Mouse (Mus musculus): ENCODE data around the gene Auts2.
A peak's percentile ranks its signal among the peaks of the same experiment; 100 is the strongest.

Auts2 gene

DNA sequence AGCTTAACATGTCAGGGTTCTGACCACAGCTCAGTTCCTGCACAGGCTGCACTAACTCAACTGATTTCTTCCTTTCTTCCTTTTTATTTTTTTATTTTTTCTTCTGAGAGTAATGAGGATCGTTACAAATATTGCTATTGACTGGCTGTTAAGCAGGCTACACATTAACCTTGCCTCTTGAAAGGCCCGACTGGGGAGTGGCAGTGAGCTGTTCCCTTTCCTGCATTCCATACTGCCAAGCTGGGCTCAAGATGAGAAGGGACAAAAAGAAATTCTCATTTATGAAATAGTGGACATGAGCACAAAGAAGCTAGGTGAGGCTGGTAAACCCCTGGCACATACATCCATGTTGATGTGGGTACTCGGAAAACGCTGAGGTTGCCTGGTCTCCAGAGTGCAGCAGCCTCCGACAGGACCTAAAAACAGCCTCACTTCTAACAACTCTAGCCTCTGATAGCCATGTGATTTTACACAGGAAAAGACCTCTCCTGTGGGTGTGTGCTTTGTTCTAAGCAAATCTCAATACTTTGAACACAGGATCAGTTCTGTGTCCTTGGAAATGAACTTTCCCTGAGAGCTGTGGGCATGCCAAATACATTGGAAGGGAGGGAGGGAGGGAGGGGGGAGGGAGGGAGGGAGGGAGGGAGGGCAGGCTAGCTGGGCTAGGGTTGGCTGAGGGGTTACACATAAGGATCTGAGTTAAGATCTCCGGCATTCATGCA is 707.0 kb downstream of the Auts2 start:
- DNase-seq (ENCODE audit: low spot score) = no peak

DNA sequence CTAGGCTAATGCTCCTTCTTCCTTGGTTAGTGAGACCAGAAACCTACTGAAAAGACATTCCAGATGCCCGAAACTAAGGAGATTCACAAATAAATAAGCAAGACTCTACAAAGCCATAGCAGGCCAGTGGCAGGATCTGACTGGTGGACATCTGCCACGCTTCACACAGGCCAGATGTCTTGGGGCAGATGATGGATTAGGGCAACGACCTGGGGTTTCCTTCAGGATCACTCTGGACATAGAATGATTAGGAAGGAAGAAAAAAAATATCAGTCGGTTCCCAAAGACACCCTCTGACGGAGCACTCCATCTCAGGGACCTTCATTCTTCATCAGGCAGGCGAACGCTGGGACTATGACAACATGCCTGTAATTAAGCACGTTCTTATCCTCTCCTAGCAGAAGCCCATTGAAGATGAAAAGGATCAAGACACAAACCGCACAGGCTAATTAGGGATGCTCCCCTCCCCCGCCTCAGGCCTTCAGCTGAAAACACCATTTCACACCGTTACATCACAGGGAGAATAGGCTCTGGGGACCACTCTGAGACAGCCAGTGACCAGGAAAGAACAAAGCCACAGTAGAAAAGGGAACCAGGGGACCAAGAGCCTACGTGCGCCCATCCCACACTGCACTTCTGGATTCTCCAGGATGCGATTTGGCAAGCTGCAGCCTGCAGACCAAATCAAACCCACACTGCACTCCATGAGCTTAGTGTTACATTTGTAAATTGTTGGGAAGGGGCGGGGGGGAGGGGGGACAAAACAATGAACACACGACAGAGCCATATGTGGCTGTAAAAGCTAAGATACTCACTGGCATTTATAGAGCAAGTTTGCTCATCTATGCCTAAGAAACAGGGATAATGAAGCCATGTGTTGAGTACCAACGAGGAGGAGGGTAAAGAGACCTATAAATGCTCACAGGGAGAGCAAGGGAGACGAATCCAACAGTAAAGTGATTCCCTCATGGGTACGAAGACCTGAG is 710.0 kb downstream of the Auts2 start:
- peak; percentile 86 for DNase-seq (ENCODE audit: low spot score)

DNA sequence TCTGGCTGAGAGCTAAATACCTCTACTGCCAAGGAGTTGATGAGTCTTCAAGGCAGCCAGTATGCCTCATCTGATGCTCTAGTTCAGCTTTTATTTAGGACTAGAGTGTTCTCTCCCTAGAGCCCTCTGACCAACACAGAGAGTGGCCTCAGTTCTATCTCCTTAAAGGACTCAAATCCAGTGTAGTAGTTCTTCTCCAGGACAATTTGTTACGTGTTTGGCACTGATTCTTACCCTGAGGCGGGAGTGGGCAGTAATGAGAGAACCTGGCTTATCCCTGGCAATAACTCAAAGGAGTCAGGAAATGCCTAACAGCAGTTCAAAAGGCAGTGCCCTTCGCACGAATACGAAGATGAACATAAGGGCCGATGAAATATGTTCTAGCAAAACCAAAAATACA is 713.0 kb downstream of the Auts2 start:
- DNase-seq (ENCODE audit: low spot score) = no peak

DNA sequence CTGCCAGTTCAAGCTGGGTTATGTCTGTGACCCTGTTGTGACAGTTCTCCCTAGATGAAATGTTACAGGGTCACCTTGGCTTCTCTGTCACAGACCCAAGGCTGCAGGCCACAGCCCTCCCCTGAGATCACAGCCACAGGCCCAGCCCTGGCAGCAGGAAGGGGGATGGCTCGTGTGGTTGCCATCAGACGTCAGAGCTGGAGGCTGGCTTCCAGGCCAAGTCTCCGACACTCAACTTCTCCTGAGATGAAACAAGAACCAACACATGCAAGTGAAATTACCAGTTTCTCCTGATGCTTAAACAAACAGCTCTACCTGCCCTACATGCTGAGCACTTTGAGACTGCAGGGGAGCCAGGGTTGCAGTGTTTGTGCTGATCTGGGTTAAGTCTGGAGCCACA is 713.9 kb downstream of the Auts2 start:
- peak; percentile 32 for DNase-seq (ENCODE audit: low spot score)

DNA sequence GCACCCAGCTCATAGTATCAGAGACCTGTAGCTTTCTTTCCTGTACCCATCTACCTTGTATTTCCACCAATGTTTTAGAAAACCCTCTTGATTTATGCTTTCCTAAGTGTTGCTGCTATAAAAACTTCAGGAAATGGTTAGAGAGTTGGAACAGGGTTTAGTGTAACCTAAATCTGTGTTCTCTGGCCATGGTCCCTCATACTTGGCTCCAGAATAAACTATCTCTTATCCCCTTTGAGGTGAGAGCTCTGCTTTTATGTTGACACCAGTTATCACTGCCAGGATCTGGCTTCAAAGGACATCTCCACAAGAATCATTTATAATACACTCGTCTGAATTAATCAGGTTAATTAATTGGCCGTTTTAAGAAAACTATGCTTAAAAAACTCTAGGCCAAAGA is 714.5 kb downstream of the Auts2 start:
- DNase-seq (ENCODE audit: low spot score) = no peak

DNA sequence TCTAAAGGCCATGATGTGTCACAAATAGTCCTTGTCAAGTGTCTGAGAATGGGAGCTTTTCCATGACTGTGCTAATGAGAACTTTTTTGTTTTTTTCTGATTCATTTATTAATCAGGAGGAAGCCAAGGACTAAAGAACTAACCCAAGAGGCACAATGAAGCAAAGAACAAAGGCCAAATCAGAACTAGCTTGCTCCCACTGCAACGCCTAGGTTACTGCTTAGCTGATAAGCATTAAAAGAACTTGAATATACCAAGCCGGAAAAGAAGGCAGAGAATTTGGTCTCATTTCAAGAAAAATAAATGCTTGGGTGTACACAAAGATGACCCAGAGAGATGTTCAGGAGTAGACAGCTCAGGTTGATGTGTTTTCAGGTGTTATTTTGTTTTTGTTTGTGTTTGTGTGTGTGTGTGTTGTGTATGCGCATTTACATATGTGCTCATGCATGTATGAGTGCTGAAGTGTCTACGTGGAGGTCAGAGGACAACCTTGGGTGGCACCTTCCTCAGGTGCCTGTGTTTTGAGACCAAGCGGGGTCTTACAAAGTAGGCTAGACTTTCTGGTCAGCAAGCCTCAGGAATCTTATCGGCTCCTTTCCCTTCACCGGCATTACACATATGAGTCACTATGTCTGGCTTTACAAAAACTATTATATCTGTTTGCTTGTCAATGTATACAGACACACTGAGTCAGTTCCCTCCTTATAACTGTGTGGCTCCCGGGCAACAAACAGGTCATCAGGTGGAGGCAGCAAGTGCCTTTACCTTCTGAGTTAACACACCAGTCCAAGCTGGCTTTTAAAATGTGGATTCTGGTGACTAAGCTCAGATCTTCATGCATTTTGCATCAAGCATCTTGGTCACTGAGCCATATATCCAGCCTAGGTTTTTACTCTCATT is 716.5 kb downstream of the Auts2 start:
- DNase-seq (ENCODE audit: low spot score) = no peak

DNA sequence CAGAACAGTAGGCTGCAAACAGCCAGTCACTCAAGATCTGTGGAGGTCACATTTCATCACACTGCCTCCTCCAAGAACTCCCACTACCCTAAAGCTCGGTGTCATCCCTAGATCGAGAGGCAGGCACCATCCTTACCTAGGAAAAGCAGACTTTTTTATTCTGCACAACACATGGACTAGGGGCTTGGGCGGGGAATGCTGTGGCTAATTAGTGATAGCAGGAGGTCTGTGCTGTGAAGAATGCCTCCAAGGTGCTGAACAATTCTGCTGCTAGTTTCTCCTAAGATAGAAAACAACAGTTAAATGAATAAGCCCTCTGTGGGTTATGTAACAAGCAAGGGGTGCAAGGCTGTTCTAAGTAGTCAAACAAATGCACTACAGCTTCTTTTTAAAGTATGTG is 717.7 kb downstream of the Auts2 start:
- DNase-seq (ENCODE audit: low spot score) = no peak

DNA sequence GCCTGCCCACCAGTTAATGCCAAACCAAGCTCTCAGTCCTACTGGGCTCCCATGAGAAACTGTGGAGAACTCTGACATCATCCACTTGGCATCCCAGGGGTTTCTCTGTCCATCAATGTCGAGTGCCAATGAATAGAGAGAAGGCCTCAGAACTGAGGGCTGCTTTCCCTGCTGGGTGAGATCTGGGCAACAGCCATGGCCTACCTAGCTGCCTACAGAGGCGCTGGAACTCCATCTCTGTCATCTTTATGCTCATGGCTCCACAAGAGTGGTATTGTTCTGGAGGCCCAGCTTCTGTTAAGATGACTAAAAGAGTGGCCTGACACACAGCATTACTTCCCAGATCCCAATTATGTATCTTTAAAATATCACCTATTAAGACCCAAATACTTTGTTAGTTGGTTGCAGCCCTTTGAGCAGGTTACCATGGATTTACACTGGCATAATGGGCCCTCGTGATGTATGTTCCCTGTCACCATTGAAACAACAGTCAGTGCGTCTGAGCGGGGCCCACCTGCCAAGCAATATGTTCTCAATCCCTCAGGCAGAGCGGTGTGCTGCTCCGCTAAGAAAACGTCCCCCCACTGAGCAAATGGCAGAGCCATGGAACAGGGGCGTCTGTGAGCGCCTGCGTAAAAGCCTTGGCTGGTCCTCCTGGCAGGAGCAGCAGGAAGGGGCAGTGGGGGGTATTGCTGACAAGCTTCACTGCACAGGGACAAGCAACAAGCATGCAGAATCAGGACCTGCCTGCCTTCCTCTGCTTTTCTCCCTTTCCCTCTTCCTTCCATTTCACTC is 718.8 kb downstream of the Auts2 start:
- no peak for DNase-seq (ENCODE audit: low spot score)

DNA sequence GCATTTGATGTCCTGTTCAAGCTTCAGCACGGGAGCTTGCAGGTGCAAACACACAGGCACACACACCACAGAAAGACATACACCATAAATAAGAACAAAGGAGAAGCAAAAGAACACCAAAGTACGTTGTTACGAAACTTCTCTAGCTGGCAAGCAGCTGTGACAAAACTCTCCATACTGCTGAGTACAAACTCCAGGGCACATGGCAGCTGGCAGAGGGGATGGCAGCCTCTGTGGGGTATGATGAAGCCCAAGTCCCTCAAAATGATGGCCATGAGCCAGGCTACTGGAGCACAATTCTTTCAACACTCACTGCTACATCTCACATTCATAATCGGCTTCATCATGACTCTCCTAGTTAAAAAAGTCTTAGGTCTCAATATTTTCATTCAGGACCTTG is 721.7 kb downstream of the Auts2 start:
- no peak for DNase-seq (ENCODE audit: low spot score)

DNA sequence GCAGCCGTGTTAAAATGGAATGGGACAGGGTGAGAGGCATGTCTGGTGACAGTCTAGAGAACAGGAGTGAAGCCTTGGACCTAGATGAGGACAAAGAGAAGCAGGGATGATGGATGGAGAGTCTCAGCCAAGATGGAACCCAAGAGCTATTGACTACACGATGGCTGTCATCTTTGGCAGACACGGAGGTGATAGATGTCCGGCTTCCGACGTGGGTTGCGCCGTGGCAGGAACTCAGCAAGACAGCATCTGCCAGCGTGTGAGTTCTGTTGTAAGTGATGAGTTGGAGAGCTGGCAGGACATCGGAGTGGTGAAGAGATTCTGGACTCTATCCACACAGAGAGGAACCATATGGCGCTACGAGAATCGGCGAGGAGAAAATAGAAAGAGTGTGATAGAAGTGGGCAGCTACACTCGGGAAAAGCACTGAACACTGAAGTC is 723.9 kb downstream of the Auts2 start:
- no peak for DNase-seq (ENCODE audit: low spot score)

DNA sequence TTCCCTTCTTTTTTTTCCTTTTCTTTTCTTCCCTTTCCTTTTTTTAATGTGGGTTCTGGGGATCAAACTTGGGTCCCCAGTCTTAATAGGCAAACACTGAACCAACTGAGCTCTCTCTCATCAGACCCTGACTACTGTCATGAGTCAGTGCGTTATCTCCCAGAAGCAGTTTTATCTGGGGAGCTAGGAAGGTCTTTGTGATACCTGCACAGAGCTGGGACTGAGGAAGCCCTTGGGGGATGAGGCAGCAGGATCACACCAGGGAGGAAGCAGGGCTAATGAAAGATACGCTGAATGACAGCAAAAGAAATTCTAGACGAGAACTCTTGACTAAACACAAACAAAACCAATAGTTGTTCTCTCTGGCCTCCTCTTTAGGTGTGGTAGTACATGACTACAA is 727.6 kb downstream of the Auts2 start:
- DNase-seq (ENCODE audit: low spot score) = no peak

DNA sequence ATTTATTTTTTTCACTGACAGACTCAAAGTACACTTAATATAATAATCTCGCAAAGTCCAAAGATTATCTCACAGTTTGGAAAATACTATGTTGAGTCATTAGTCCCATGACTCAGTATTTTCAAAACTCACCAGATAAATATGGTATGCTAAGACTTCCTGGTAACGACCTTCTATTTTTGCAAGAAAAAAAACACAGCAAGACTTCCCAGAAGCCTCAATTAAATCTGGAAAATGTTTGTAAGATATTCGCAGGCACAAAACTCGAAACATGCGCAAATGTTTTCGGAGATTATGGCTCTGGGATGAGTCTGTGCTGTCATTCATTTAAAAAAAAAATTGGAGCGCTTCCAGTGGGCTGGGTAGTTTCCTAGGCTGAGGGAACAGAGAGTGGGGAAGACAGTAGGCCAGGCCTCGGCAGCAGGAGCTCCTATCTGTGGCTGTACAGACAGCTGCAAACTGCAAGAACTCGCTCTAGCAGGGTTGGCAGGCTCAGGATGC is 728.6 kb downstream of the Auts2 start:
- DNase-seq (ENCODE audit: low spot score) = peak; percentile 93

DNA sequence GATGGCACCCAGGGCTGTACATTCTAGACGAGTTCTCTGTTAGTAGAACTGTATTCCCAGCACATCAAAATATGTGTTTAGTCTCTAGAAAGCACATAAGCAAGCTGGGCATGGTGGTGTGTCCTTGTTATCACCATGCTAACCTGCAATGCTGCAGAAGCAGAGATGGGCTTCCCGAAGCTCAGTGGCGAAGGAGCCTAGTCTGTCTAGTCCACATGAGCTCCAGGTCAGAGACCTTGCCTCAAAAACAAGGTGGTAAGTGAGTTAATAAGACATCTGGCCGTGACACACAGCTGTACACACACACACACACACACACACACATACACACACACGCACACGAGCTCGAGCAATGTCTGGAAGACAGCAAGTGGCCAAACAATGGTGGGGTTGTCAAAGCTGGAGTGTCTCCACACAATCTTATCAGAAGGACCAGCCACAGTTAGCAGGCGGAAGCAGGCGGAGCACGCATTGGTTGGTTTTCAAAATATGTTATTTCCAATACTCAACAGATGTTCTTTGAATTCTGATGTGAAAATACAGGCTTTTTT is 729.1 kb downstream of the Auts2 start:
- DNase-seq (ENCODE audit: low spot score) = no peak

DNA sequence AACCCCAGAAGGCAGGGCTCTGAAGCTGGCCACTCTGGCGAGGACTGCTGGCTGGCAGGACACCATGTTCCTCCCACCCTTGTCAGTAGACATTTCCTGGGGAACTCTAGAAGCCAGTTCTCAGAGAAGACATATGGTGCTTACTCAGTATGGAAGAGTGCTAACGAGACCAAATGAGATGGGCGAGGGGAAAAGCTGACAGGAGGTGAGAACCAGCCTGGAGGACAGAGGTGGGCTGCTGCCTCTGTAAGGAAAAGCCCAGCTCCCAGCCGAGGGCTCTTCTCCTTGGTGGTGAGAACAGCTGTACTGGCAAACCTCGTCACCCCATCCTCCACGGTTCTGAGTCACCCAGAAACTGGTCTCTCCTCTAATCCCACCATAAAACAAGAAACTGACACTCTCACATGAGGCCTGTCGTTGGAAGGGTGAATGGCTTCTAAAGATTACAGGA is 729.8 kb downstream of the Auts2 start:
- no peak for DNase-seq (ENCODE audit: low spot score)

DNA sequence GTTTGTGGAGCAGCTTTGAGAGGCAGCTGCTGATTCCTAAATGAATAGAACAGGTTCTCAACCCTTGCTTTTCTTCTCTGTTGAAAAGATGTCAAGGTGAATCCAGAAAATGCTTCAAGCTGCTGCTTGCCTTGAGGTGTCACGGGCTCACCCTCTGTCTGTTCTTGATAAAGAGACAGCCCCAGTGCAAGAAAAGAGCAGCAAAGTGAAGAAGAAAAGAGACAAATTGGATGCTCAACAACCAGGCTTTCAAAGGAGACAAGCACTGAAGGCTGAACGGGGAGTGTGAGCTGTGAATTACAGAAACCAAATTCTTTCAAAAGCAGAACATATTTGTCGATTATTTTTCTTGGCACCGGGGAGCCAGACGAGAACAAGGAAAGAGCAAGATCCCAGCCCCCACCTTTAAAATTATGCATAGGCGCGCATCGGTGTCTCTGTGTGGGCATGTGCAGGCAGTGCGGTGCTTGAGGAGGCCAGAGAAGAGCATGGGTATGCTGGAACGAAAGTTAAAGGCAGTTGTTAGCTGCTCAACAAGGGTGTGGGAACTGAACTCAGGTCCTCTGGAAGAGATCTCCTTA is 730.6 kb downstream of the Auts2 start:
- no peak for DNase-seq (ENCODE audit: low spot score)

DNA sequence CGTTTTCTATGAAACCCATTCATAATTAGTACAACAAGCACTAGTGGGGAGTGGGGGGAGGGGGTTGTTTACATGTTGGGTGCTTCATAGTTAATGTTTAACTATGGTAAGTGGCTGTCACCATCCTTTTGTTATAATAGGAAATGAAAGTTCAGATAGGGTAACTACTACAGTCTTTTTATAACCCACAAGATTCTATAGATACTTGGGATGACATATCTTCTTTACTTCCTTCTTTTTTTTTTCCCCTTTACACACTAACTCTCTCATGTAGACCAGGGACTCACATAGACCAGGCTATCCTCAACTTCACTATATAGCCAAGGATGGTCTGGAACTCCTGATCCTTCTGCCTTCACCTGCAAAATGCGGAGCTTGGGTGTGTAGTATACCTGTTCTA is 736.8 kb downstream of the Auts2 start:
- no peak for DNase-seq (ENCODE audit: low spot score)

DNA sequence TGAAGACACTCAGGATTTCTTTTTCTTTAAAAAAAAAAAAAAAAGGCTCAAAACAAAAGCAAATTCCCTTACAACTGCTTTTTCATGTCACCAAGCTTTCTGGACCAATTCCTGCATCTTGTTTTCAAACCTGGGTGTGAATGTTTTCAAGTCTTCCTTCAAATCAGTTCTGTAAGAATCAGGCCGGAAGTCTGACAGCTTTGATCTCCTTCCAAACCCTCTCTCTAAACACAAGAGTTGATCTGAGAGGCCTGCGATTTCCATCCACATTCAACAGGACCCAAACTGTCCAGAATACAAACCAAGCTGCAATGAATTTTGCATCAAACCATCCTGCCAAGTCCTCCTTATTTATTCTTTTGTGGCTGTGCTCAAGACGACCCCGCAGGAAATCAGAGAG is 737.9 kb downstream of the Auts2 start:
- no peak for DNase-seq (ENCODE audit: low spot score)

DNA sequence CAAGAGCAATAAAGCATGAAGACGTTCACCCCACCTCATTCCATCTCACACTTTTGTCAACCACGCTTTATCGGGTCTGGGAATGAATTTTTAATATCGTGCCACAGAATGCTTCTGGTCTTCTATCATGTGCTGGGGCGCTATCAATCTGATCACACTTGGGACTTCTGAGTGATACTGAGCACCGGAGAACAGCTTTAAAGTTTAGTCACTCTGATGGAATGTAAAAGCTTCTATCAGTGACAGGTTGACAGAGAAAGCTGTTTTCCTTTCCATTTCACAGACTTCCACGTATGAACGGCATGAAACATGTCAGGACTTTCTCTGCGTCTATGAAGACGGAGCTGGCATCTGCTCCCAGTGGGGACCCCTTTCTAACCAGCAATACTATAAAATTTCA is 739.5 kb downstream of the Auts2 start:
- no peak for DNase-seq (ENCODE audit: low spot score)

DNA sequence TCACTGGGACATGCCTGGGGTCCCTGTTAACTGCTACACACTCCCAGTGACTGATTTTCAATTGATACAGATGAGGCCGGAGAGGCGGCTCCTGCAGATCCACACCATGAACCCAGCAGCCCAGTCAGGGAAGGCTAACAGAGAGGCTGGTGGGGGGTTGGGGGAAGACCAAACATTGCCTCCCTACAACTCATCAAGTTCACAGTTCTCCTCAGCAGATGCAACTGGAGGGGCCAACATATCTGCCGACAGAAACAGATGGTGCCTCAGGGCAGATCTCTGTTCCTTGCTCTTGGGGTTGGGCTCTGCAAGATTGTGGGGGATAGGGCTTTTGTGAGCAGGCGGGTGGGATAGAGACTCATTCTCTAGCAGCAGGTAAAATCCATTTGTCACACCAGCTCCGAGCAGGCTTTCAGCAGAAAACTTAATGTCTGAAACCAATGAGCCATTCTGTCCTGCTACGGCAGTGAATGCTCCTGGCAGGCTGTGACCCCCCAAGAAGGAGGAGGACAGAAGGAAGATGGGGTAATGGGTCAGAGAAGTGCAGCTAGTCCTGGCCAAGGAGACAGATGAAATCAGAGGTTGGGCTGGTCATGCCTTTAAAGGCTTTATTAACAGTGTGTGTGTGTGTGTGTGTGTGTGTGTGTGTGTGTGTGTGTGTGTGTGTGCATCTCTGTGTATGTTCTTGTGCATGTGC is 740.7 kb downstream of the Auts2 start:
- DNase-seq (ENCODE audit: low spot score) = no peak

DNA sequence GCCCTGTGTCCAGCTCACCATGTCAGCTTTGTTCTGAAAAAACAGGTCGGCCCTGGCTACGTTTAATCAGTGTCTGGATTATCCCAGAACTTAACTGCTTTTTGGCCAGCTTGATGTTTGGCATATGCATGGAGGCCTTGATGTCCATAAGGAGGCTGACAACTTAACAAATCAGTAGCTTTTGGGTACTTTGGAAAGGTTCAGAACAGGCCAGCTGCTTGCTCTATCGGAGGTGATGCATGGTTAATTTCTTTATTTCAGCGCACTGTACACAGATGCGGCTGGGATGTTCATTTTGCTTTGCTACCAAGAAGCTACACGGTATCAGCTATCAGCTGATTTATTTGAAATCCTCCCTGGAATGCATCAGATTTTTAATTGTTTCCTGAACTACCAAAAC is 741.2 kb downstream of the Auts2 start:
- no peak for DNase-seq (ENCODE audit: low spot score)

Measured in MN1 (cell line).